Mouse (Mus musculus) G1E (cell line): ENCODE results near the gene Lrrc26. TPM values are rescaled to one million over a fixed set of nuclear protein-coding genes. Genes with fewer than 3 reads are reported as not detected.

Source experiments
- ATAC-seq: 2 replicates; pipeline ENCODE4 v1.8.0; 2016; ENCODE audit warnings: mild to moderate bottlenecking; ENCODE audit not compliant: insufficient number of reproducible peaks, poor library complexity, low FRiP score, severe bottlenecking; ENCODE audit errors: extremely low read depth
- DNase-seq: peaks from one replicate; pipeline ENCODE4 v3.0.0; 2012; ENCODE audit warnings: low spot score
- H3K27me3 ChIP-seq: 2 replicates; pipeline ENCODE4 v1.6.1; 2012; ENCODE audit warnings: mild to moderate bottlenecking, low read length, inconsistent platforms; ENCODE audit not compliant: insufficient read depth
- H3K36me3 ChIP-seq: replicated peaks from 2 replicates; pipeline ENCODE3; 2012; ENCODE audit warnings: mild to moderate bottlenecking, inconsistent platforms
- H3K4me1 ChIP-seq: 2 replicates; pipeline ENCODE4 v1.6.1; 2012; ENCODE audit warnings: low read depth, low read length, inconsistent platforms, mixed read lengths; ENCODE audit not compliant: insufficient read depth
- H3K4me3 ChIP-seq: 2 replicates; pipeline ENCODE4 v1.5.1; 2012; ENCODE audit warnings: low read depth, mild to moderate bottlenecking, inconsistent platforms, low read length, moderate library complexity, mixed read lengths
- H3K9me3 ChIP-seq: replicated peaks from 2 replicates; pipeline ENCODE4 v1.6.1; 2012; ENCODE audit warnings: inconsistent platforms
- CTCF ChIP-seq: IDR thresholded peaks from 2 replicates; pipeline ENCODE4 v1.5.1; 2012; ENCODE audit warnings: low read depth, low read length, inconsistent platforms, mixed read lengths
- GATA1 ChIP-seq: IDR thresholded peaks from 2 replicates; pipeline ENCODE4 v1.6.1; 2012; ENCODE audit warnings: borderline replicate concordance, low read length, inconsistent platforms, mixed read lengths
- GATA2 ChIP-seq: IDR thresholded peaks from 2 replicates; pipeline ENCODE4 v1.6.1; 2012; ENCODE audit warnings: low read depth, low read length, inconsistent platforms, borderline replicate concordance
- POLR2AphosphoS5 ChIP-seq: IDR thresholded peaks from 2 replicates; pipeline ENCODE4 v1.6.1; 2012; ENCODE audit warnings: low read depth, low read length, inconsistent platforms; ENCODE audit not compliant: insufficient replicate concordance
- TAL1 ChIP-seq: conservative IDR thresholded peaks from 2 replicates; pipeline ENCODE4 v1.6.1; 2012; ENCODE audit warnings: low read depth, low read length, inconsistent platforms, mixed read lengths
- polyA plus RNA-seq: library from polyadenylated mRNA; stranded (reverse); fragments of >175 nt; gene quantifications from 2 replicates; pipeline ENCODE4 v1.2.3, GENCODE M21; 2012
- total RNA-seq, 2 experiments: library from RNA; stranded (forward) in 1 of 2; stranded (reverse) in 1 of 2; fragments of 200-1000 nt in 1 of 2; fragments of >200 nt in 1 of 2; fragmentation: Nextera tagmentation in 1 of 2; gene quantifications; 2 replicates each; pipeline ENCODE4 v1.2.3; 2014 to 2017

The Lrrc26 gene
- total and polyA plus RNA-seq, 3 experiments, result not detected

- Histone ChIP-seq H3K9me3 (peaks cover 8% of the 10 kb centered on the region), H3K36me3 (no peaks in the 10 kb centered on the region), H3K27me3 (peaks cover 31% of the 10 kb centered on the region), H3K4me3 (peak overlapping the region; percentile 34; the same call in 1 of the 2 replicates), H3K4me1 (peaks cover 14% of the 10 kb centered on the region)
- ATAC-seq (no peak), DNase-seq (no peak)
- TF ChIP-seq CTCF, result no peak
- no peak for TF ChIP-seq GATA2
- no peak for TF ChIP-seq POLR2AphosphoS5
- no peak for TF ChIP-seq GATA1
- TF ChIP-seq TAL1, result no peak
These were observed 28.6 kb downstream of the Lrrc26 start for GRCm38 (mm10) chr2:25318119-25318966.

- ATAC-seq (no peak), DNase-seq (peak; percentile 25)
- H3K4me1 ChIP-seq, result peaks cover 14% of the 10 kb centered on the region
- peaks cover 32% of the 10 kb centered on the region for H3K27me3 ChIP-seq
- peak within 1 kb of the TSS; percentile 34; the same call in 1 of the 2 replicates for H3K4me3 ChIP-seq
- no peaks in the 10 kb centered on the region for H3K36me3 ChIP-seq
- peaks cover 8% of the 10 kb centered on the region for H3K9me3 ChIP-seq
- TF ChIP-seq CTCF, result no peak
- TF ChIP-seq TAL1, result no peak
- TF ChIP-seq GATA1, result no peak
- no peak for TF ChIP-seq GATA2
- TF ChIP-seq POLR2AphosphoS5, result no peak
These were observed 29.5 kb downstream of the Lrrc26 start, which contains the start of gene Grin1 for GRCm38 (mm10) chr2:25318971-25319773. Gene Grin1 (minus strand): TSS chr2:25319187.

GRCm38 (mm10) chr2:25320084-25320483 lies 30.4 kb downstream of the Lrrc26 start:
- peaks cover 8% of the 10 kb centered on the region for H3K9me3 ChIP-seq
- H3K27me3 ChIP-seq, result peaks cover 31% of the 10 kb centered on the region
- no peak for TF ChIP-seq GATA2
- TF ChIP-seq GATA1, result no peak
- TF ChIP-seq CTCF, result no peak
- TF ChIP-seq TAL1, result no peak
- TF ChIP-seq POLR2AphosphoS5, result no peak
- H3K4me3 ChIP-seq, result no peak overlapping the region
- DNase-seq (no peak), ATAC-seq (no peak)
- H3K36me3 ChIP-seq, result no peaks in the 10 kb centered on the region
- peaks cover 14% of the 10 kb centered on the region for H3K4me1 ChIP-seq

GRCm38 (mm10) chr2:25326036-25326435 lies 36.3 kb downstream of the Lrrc26 start:
- DNase-seq (no peak), ATAC-seq (no peak)
- Histone ChIP-seq H3K36me3 (no peaks in the 10 kb centered on the region), H3K4me3 (no peak overlapping the region), H3K9me3 (no peaks in the 10 kb centered on the region), H3K27me3 (peaks cover 18% of the 10 kb centered on the region), H3K4me1 (peaks cover 2% of the 10 kb centered on the region)
- TF ChIP-seq CTCF (no peak), POLR2AphosphoS5 (no peak), GATA1 (no peak), GATA2 (no peak), TAL1 (no peak)

- ATAC-seq (no peak), DNase-seq (no peak)
- peaks cover 7% of the 10 kb centered on the region for H3K27me3 ChIP-seq
- no peak overlapping the region for H3K4me3 ChIP-seq
- H3K4me1 ChIP-seq, result peaks cover 14% of the 10 kb centered on the region
- H3K9me3 ChIP-seq, result no peaks in the 10 kb centered on the region
- 0 out of 2 replicates have a peak, but pooled peaks have one; percentile 27 for TF ChIP-seq CTCF
- no peak for TF ChIP-seq GATA2
- H3K36me3 ChIP-seq, result peaks cover under 1% of the 10 kb centered on the region
These were observed 38.7 kb downstream of the Lrrc26 start for GRCm38 (mm10) chr2:25328440-25328839.

GRCm38 (mm10) chr2:25331470-25331869 lies 41.8 kb downstream of the Lrrc26 start:
- TF ChIP-seq TAL1 (no peak), CTCF (no peak), POLR2AphosphoS5 (no peak), GATA1 (no peak), GATA2 (no peak)
- Histone ChIP-seq H3K9me3 (no peaks in the 10 kb centered on the region), H3K4me1 (peaks cover 38% of the 10 kb centered on the region), H3K27me3 (peaks cover 2% of the 10 kb centered on the region; the same call in 1 of the 2 replicates), H3K36me3 (peaks cover 31% of the 10 kb centered on the region), H3K4me3 (peak overlapping the region; percentile 97)
- DNase-seq, result no peak
- no peak for ATAC-seq
